In the genomic region with DNA sequence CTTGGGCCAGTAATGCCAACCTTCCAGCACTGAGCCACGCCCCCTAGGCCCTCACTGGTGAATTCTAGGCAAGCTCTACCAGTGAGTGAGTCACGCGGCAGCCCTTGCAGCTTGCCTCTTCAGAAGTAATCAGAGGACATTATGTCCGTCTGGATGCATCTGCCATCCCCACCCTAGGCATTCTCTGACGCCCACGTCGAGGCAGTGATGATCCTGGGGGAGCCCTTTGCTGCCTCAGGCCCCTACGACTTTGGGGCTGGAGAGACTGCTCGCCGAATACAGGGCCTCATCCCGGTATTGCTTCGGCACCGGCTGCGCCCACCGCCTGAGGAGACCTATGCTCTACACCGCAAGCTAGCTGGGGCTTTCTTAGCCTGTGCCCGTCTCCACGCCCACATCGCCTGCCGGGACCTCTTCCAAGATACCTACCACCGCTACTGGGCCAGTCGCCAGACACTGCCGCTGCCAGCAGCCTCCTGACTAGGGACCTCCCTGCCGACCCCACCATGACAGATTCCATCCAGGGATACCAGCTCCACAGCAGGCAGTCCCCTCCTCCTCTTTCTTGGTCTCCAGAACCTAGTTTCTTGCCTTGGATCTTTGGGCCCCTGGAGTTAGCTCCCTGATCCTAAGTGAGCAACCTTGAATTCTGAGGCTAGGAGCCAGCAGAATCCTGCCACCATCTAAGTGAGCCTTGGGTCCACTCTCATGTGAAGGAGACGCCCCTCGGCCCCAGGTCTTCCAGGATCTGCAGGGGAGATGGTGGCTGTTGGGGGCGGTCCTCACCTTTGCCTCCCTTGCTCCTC, we compare ENCODE assay signal across 8 mouse cellular contexts. TPM values are rescaled to one million over a fixed set of nuclear protein-coding genes. Genes with fewer than 3 reads are reported as not detected.
A peak's percentile ranks its signal among the peaks of the same experiment; 100 is the strongest.
DNase-seq lines count a peak whose midpoint lies in the region; ATAC-seq and TF ChIP-seq lines count a peak whose summit lies in the region.

No protein-coding gene starts in this region.

- H3K36me3 ChIP-seq in E14TG2a.4 (ENCODE audit: insufficient read depth, low read length) = peaks cover 29% of the 10 kb centered on the region
- H3K36me3 ChIP-seq in forebrain, embryonic 10.5 days (replicated peaks) = peaks cover 23% of the 10 kb centered on the region
- H3K36me3 ChIP-seq in liver, embryonic 15.5 days (replicated peaks) = peaks cover 4% of the 10 kb centered on the region; the same call in 1 of the 2 replicates
- H3K36me3 ChIP-seq in neural tube, embryonic 15.5 days = peaks cover 10% of the 10 kb centered on the region

- peaks cover 79% of the 10 kb centered on the region for H3K4me1 ChIP-seq in E14TG2a.4 (replicated peaks; ENCODE audit: low read depth, low read length)
- peaks cover 65% of the 10 kb centered on the region for H3K4me1 ChIP-seq in forebrain, embryonic 10.5 days
- peaks cover 65% of the 10 kb centered on the region for H3K4me1 ChIP-seq in liver, embryonic 15.5 days (replicated peaks)
- H3K4me1 ChIP-seq in neural tube, embryonic 15.5 days = peaks cover 46% of the 10 kb centered on the region

- H3K27me3 ChIP-seq in E14TG2a.4 (ENCODE audit: insufficient read depth, low read length) = no peaks in the 10 kb centered on the region
- H3K27me3 ChIP-seq in forebrain, embryonic 10.5 days (ENCODE audit: poor library complexity, severe bottlenecking) = peaks cover 13% of the 10 kb centered on the region; the same call in 1 of the 2 replicates
- H3K27me3 ChIP-seq in liver, embryonic 15.5 days = peaks cover 8% of the 10 kb centered on the region
- H3K27me3 ChIP-seq in neural tube, embryonic 15.5 days (replicated peaks) = no peaks in the 10 kb centered on the region

- no peak for TF ChIP-seq CTCF in E14TG2a.4 (conservative IDR thresholded peaks at IDR 0.05; ENCODE audit: low read length)

- H3K4me3 ChIP-seq in E14TG2a.4 (replicated peaks; ENCODE audit: low read length) = peak overlapping the region; percentile 79
- peak overlapping the region; percentile 92 for H3K4me3 ChIP-seq in forebrain, embryonic 10.5 days
- no peak overlapping the region for H3K4me3 ChIP-seq in liver, embryonic 15.5 days (replicated peaks)
- H3K4me3 ChIP-seq in neural tube, embryonic 15.5 days (replicated peaks) = peak overlapping the region; percentile 72; the same call in 1 of the 2 replicates

- no peak for ATAC-seq in liver, embryonic 15.5 days (ENCODE audit: insufficient read depth)
- ATAC-seq in neural tube, embryonic 15.5 days (ENCODE audit: low FRiP score) = no peak

- H3K4me2 ChIP-seq in liver, embryonic 15.5 days = peak overlapping the region; percentile 100
- H3K4me2 ChIP-seq in neural tube, embryonic 15.5 days = peak overlapping the region; percentile 84

- peak; percentile 94 for DNase-seq in brain, adult 2 months (ENCODE audit: low read depth, low spot score)
- DNase-seq in forebrain, embryonic 10.5 days (ENCODE audit: extremely low spot score, low spot score) = peak; percentile 41
- DNase-seq in heart, postnatal 10 days = peak; percentile 67 to 75
- DNase-seq in kidney, postnatal 36 days = peak; percentile 48 to 74
- DNase-seq in c-Kit-positive CD71-positive TER-119-positive erythroid progenitor cells, embryonic 14.5 days (ENCODE audit: low spot score) = no peak

- intact Hi-C loops in heart, postnatal 10 days (cut with DNase I) = no loop called here

- no peak overlapping the region for H3K9ac ChIP-seq in liver, embryonic 15.5 days
- H3K9ac ChIP-seq in neural tube, embryonic 15.5 days (replicated peaks) = no peak overlapping the region

- H3K27ac ChIP-seq in forebrain, embryonic 10.5 days = peak overlapping the region; percentile 94
- H3K27ac ChIP-seq in liver, embryonic 15.5 days (replicated peaks) = peak overlapping the region; percentile 77; the same call in 1 of the 2 replicates
- peak overlapping the region; percentile 81 for H3K27ac ChIP-seq in neural tube, embryonic 15.5 days (replicated peaks)

- no peaks in the 10 kb centered on the region for H3K9me3 ChIP-seq in E14TG2a.4 (ENCODE audit: low read length)
- no peaks in the 10 kb centered on the region for H3K9me3 ChIP-seq in forebrain, embryonic 10.5 days
- H3K9me3 ChIP-seq in liver, embryonic 15.5 days (replicated peaks) = no peaks in the 10 kb centered on the region
- H3K9me3 ChIP-seq in neural tube, embryonic 15.5 days (replicated peaks) = no peaks in the 10 kb centered on the region

- WGBS in forebrain, embryonic 10.5 days = 13% methylated on average over 27 of the region's 27 CpGs
- 66% methylated on average over 27 of the region's 27 CpGs for WGBS in liver, embryonic 15.5 days (ENCODE audit: insufficient replicate concordance)
- WGBS in neural tube, embryonic 15.5 days = 11% methylated on average over 27 of the region's 27 CpGs

RNA-seq across cellular contexts. Expression of gene Numbl, which starts 1.0 kb away (rescaled TPM):
- 13.6 and 15.6 TPM in 2 replicates for polyA plus RNA-seq in forebrain, embryonic 10.5 days (2016; fragmentation: Nextera tagmentation; extraction: Ambion mirVana)
- total RNA-seq in heart, postnatal 10 days (2021) = 10 to 100 TPM; 10.7 to 13.8 TPM
- 2.0 and 2.6 TPM in 2 replicates for polyA plus RNA-seq in liver, embryonic 15.5 days (2015; fragmentation: Nextera tagmentation; extraction: Ambion mirVana)
- 47.7 and 60.7 TPM in 2 replicates for polyA plus RNA-seq in neural tube, embryonic 15.5 days (2015; fragmentation: Nextera tagmentation; extraction: Ambion mirVana)

RNA-seq across cellular contexts. Expression of gene Coq8b, which starts 24.4 kb away (rescaled TPM):
- 24.1 and 24.4 TPM in 2 replicates for polyA plus RNA-seq in forebrain, embryonic 10.5 days (2016; fragmentation: Nextera tagmentation; extraction: Ambion mirVana)
- 10 to 100 TPM; 12.8 TPM for total RNA-seq in heart, postnatal 10 days (2021)
- polyA plus RNA-seq in liver, embryonic 15.5 days (2015; fragmentation: Nextera tagmentation; extraction: Ambion mirVana) = 23.8 and 26.5 TPM in 2 replicates
- polyA plus RNA-seq in neural tube, embryonic 15.5 days (2015; fragmentation: Nextera tagmentation; extraction: Ambion mirVana) = 20.1 and 20.9 TPM in 2 replicates

RNA-seq across cellular contexts. Expression of gene Itpkc, which starts 28.8 kb away (rescaled TPM):
- 4.4 and 5.3 TPM in 2 replicates for polyA plus RNA-seq in forebrain, embryonic 10.5 days (2016; fragmentation: Nextera tagmentation; extraction: Ambion mirVana)
- total RNA-seq in heart, postnatal 10 days (2021) = 1 to 10 TPM; 4.2 to 4.5 TPM
- polyA plus RNA-seq in liver, embryonic 15.5 days (2015; fragmentation: Nextera tagmentation; extraction: Ambion mirVana) = 1.7 and 2.1 TPM in 2 replicates
- 5.9 and 6.1 TPM in 2 replicates for polyA plus RNA-seq in neural tube, embryonic 15.5 days (2015; fragmentation: Nextera tagmentation; extraction: Ambion mirVana)
